Mouse (Mus musculus) myocyte (in vitro differentiated cells): ENCODE measurements around the gene Fam71e1. TPM values are rescaled to one million over a fixed set of nuclear protein-coding genes. Genes with fewer than 3 reads are reported as not detected.
A peak's percentile ranks its signal among the peaks of the same experiment; 100 is the strongest.

ENCODE experiments used
- H3K27me3 ChIP-seq: one replicate; pipeline ENCODE4 v1.6.1; 2011; ENCODE audit not compliant: control insufficient read depth, insufficient read depth, insufficient read length
- H3K36me3 ChIP-seq: one replicate; pipeline ENCODE4 v1.6.1; 2011; ENCODE audit not compliant: control insufficient read depth, insufficient read depth
- H3K4me2 ChIP-seq: one replicate; pipeline ENCODE4 v1.6.1; 2011; ENCODE audit warnings: low read depth, control low read depth
- H3K4me3 ChIP-seq: one replicate; pipeline ENCODE4 v1.5.1; 2011; ENCODE audit warnings: mild to moderate bottlenecking, control low read depth, moderate library complexity
- H3K79me2 ChIP-seq: one replicate; pipeline ENCODE4 v1.6.1; 2011; ENCODE audit not compliant: control insufficient read depth, insufficient read depth
- H3ac ChIP-seq: one replicate; pipeline ENCODE4 v1.6.1; 2011; ENCODE audit not compliant: control insufficient read depth, insufficient read length
- CEBPB ChIP-seq: IDR thresholded peaks from 2 replicates; pipeline ENCODE4 v1.6.1; 2011; ENCODE audit warnings: mild to moderate bottlenecking, moderate library complexity; ENCODE audit not compliant: poor library complexity, insufficient read depth, severe bottlenecking
- E2F4 ChIP-seq: IDR thresholded peaks from one replicate; pipeline ENCODE4 v1.6.1; 2011; ENCODE audit warnings: mild to moderate bottlenecking, control low read depth, moderate library complexity; ENCODE audit not compliant: insufficient read depth
- MAX ChIP-seq: IDR thresholded peaks from one replicate; pipeline ENCODE4 v1.6.1; 2011; ENCODE audit warnings: low read depth, mild to moderate bottlenecking, control low read depth
- MYOD1 ChIP-seq, 3 experiments: IDR thresholded peaks; one replicate each; pipeline ENCODE4 v1.6.1; 2011; ENCODE audit warnings: control low read depth in 2 of 3, low read depth in 2 of 3, mild to moderate bottlenecking in 2 of 3, moderate library complexity in 1 of 3; ENCODE audit not compliant: insufficient read length in 2 of 3, control insufficient read depth in 1 of 3
- MYOG ChIP-seq, 3 experiments: IDR thresholded peaks; one replicate each; pipeline ENCODE4 v1.6.1; 2011; ENCODE audit warnings: control low read depth in 2 of 3, low read depth in 2 of 3, mild to moderate bottlenecking in 2 of 3; ENCODE audit not compliant: insufficient read length in 2 of 3, control insufficient read depth in 1 of 3, insufficient read depth in 1 of 3
- POLR2A ChIP-seq: IDR thresholded peaks from one replicate; pipeline ENCODE4 v1.6.1; 2011; ENCODE audit warnings: low read depth, mild to moderate bottlenecking, control low read depth, moderate library complexity; ENCODE audit not compliant: insufficient read length
- POLR2AphosphoS2 ChIP-seq: IDR thresholded peaks from one replicate; pipeline ENCODE4 v1.6.1; 2011; ENCODE audit warnings: low read depth, control low read depth; ENCODE audit not compliant: insufficient read length
- REST ChIP-seq: IDR thresholded peaks from one replicate; pipeline ENCODE4 v1.6.1; 2011; ENCODE audit warnings: mild to moderate bottlenecking, control low read depth, moderate library complexity; ENCODE audit not compliant: insufficient read depth, insufficient read length
- SRF ChIP-seq: IDR thresholded peaks from one replicate; pipeline ENCODE4 v1.6.1; 2011; ENCODE audit warnings: low read depth; ENCODE audit not compliant: control insufficient read depth, insufficient read length
- TCF12 ChIP-seq: IDR thresholded peaks from one replicate; pipeline ENCODE4 v1.6.1; 2011; ENCODE audit warnings: mild to moderate bottlenecking, control low read depth; ENCODE audit not compliant: poor library complexity, insufficient read depth, severe bottlenecking
- TCF3 ChIP-seq: IDR thresholded peaks from one replicate; pipeline ENCODE4 v1.6.1; 2011; ENCODE audit warnings: low read depth, control low read depth; ENCODE audit not compliant: insufficient read length
- USF1 ChIP-seq: IDR thresholded peaks from one replicate; pipeline ENCODE4 v1.6.1; 2011; ENCODE audit warnings: low read depth, mild to moderate bottlenecking, control low read depth, moderate library complexity
- polyA plus RNA-seq: library from polyadenylated mRNA; unstranded; fragments of >200 nt; fragmentation: generic; extraction: Trizol; gene quantifications from one replicate; pipeline ENCODE4 v1.2.1, GENCODE M21; 2012; ENCODE audit warnings: missing spikeins

Fam71e1 gene
- polyA plus RNA-seq, 1 experiment: 1.7 TPM

DNA sequence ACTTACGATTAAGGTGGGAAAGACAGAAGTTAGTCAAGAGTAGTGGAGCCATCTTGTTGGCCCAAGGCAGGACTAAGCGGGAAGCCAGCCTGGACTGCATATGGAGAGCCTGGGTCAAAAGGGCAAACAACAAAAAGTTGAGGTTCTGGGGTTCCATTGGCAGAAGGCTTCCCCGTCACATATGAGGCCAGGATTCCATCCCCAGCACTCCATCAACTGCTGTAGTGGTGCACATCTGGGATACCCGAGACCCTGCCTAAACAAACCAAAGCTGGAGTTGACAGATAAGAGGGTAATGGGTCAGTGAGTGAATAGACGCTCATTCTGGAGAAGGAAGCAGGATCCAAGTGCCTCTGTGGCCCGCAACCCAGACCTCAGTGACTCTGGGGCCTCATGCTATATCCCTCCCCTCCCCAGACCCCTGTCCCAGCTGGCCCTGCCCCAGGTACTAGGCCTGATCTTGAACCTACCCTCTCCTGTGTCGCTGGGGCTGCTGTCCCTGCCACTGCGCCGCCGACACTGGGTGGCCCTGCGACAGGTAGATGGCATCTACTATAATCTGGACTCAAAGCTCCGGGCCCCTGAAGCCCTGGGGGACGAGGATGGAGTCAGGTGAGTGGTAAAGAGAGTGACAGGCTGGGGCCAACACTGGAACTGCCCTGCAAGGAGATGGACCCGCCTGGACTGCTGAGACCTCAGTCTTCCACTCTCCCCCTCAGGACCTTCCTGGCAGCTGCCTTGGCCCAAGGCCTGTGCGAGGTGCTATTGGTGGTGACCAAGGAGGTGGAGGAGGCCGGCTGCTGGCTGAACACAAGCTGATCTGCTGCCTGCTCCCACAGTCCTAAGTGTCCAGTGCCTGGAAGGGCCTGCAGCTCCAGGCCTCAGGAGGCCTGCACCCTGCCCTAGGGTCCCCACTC, 25.4 kb upstream of the Fam71e1 start:
- Histone ChIP-seq H3K36me3 (no peaks in the 10 kb centered on the region), H3K4me3 (no peak overlapping the region), H3ac (no peak overlapping the region), H3K4me2 (peak overlapping the region; percentile 34), H3K79me2 (no peaks in the 10 kb centered on the region), H3K27me3 (no peaks in the 10 kb centered on the region)
- no peak for TF ChIP-seq USF1
- no peak for TF ChIP-seq CEBPB
- TF ChIP-seq MYOD1 (IDR thresholded peaks at IDR 0.05; ENCODE audit: control insufficient read depth in 1 of 3, insufficient read length in 2 of 3, low read depth in 2 of 3): peak in 2 of 3 experiments; percentile 9 to 56
- TF ChIP-seq POLR2AphosphoS2: peak; percentile 60
- TF ChIP-seq SRF: no peak
- TF ChIP-seq TCF3: no peak
- TF ChIP-seq POLR2A: peak; percentile 38
- TF ChIP-seq E2F4: no peak
- no peak for TF ChIP-seq TCF12
- TF ChIP-seq REST: no peak
- no peak for TF ChIP-seq MAX
- peak in 1 of 3 experiments; percentile 67 for TF ChIP-seq MYOG (IDR thresholded peaks at IDR 0.05; ENCODE audit: control insufficient read depth in 1 of 3, insufficient read depth in 1 of 3, insufficient read length in 2 of 3, low read depth in 2 of 3)

DNA sequence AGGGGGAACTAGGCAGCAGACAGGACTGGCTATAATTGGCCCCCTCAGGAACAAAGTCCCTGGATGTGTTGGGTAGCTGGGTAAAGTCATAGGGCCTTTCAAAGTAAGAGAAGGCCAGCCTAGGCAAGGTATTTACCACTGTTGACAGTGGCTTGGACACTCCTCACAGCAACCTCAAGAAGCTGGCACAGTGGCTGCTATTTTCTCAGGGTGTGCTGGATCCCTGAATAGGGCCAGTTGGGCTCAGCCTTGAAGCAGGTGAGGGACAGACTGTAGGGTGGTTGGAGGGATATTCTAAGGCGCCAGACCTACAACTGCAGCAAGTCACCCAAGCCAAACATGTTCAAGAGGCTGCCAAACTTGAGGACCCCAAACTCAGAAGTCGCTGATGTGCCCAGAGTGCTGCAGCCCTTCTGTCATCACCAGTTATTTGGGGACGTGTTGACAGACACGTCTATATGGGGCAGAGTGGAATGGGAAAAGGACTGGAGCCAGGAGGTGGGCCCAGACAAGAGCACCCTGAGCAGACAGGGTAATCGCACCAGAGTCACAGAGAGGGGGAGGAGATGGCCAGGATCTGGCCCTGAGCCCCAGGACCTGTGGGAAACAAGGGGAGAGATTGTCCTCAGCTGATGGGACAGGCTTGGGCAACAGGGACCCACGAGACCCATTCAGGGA, 24.4 kb upstream of the Fam71e1 start:
- Histone ChIP-seq H3K27me3 (no peaks in the 10 kb centered on the region), H3ac (no peak overlapping the region), H3K36me3 (no peaks in the 10 kb centered on the region), H3K79me2 (no peaks in the 10 kb centered on the region), H3K4me3 (no peak overlapping the region), H3K4me2 (no peak overlapping the region)
- TF ChIP-seq REST (no peak), USF1 (no peak), SRF (no peak), CEBPB (no peak), E2F4 (no peak), POLR2A (no peak), TCF12 (no peak), MAX (no peak), MYOG (IDR thresholded peaks at IDR 0.05; ENCODE audit: control insufficient read depth in 1 of 3, insufficient read depth in 1 of 3, insufficient read length in 2 of 3, low read depth in 2 of 3) (peak in 1 of 3 experiments; percentile 51), TCF3 (no peak), MYOD1 (IDR thresholded peaks at IDR 0.05; ENCODE audit: control insufficient read depth in 1 of 3, insufficient read length in 2 of 3, low read depth in 2 of 3) (peak in 1 of 3 experiments; percentile 68), POLR2AphosphoS2 (peak; percentile 82)

DNA sequence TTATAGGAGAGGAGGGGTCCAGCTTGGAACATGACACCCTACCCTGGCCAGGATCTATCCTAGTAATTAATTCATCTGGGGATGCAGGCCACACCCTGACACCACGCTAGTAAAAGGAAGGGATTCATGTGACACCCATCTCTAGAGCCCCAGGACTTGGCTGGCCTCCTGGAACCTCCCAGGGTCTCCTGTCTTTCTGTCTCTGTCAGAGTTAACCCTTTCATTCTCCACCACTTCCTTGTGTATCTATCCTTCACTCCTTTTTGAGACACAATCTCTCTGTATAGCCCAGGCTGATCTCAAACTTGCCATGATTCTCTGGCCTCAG, 23.9 kb upstream of the Fam71e1 start:
- Histone ChIP-seq H3K79me2 (no peaks in the 10 kb centered on the region), H3K36me3 (no peaks in the 10 kb centered on the region), H3K27me3 (no peaks in the 10 kb centered on the region), H3K4me3 (no peak overlapping the region), H3K4me2 (peak overlapping the region; percentile 55), H3ac (no peak overlapping the region)
- no peak for TF ChIP-seq CEBPB

DNA sequence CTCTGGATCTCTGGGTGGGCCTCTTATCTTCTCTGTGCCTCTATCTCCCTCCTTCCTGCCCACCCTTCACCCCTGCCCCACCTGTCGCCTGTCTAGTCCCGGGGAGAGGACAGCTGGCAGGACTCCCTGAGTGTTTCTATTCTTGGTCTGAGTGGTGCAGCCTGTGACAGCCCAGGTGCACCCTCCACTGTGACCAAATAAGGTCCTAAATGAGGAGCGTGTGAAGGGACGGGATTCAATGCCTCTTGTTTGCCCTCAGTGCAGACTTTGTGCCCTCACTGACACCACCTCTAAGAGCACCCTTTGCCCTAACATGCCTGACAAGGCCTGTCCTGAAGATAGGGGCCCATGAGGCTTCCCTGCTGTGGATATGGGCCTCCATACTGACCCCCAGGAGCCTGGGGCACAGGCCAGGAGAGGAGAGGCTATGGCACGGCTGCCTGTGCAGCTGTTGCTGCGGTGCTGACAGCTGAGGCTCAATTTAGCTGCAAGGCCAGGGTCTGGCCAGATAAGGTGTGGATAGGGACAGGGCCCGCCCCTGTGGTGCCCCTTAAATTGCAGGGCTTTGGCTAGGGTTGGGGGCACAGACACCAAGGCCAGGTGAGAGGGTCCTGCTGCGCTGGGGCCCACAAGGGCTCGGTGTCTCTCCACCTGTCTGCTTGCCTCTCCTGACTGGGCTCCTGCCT, 23.3 kb upstream of the Fam71e1 start:
- H3K4me2 ChIP-seq: peak overlapping the region; percentile 66
- H3K36me3 ChIP-seq: no peaks in the 10 kb centered on the region
- no peaks in the 10 kb centered on the region for H3K27me3 ChIP-seq
- no peaks in the 10 kb centered on the region for H3K79me2 ChIP-seq
- TF ChIP-seq E2F4 (no peak), MAX (no peak), POLR2A (peak; percentile 76), SRF (peak; percentile 94), CEBPB (no peak), USF1 (no peak), TCF12 (peak; percentile 94), MYOG (IDR thresholded peaks at IDR 0.05; ENCODE audit: control insufficient read depth in 1 of 3, insufficient read depth in 1 of 3, insufficient read length in 2 of 3, low read depth in 2 of 3) (peak; percentile 93 to 95 (median 95)), MYOD1 (IDR thresholded peaks at IDR 0.05; ENCODE audit: control insufficient read depth in 1 of 3, insufficient read length in 2 of 3, low read depth in 2 of 3) (peak; percentile 86 to 97 (median 93)), REST (no peak), POLR2AphosphoS2 (peak; percentile 93), TCF3 (peak; percentile 85)
- peak overlapping the region; percentile 29 for H3ac ChIP-seq
- H3K4me3 ChIP-seq: peak overlapping the region; percentile 31
